Mouse (Mus musculus): ENCODE measurements at regions not wholly inside any gene's neighbourhood (a gene's known extent, or its start where the extent isn't known, plus 50 kb on each side); places are given as distances from the start of the nearest gene placed in this dataset.

GRCm38 (mm10) chr12:39729255-39729654 lies 308.6 kb downstream of the Arl4a start:
- DNase-seq (ENCODE audit: low spot score), result no peak

- DNase-seq (ENCODE audit: low spot score), result no peak
Measured at GRCm38 (mm10) chr12:39724172-39724571, 313.7 kb downstream of the Arl4a start.

- DNase-seq (ENCODE audit: low spot score), result no peak
Measured at GRCm38 (mm10) chr12:39715120-39715519, 322.7 kb downstream of the Arl4a start.

GRCm38 (mm10) chr12:39714169-39714794 lies 323.5 kb downstream of the Arl4a start:
- DNase-seq (ENCODE audit: low spot score), result no peak

GRCm38 (mm10) chr12:39711807-39712206 lies 326.0 kb downstream of the Arl4a start:
- DNase-seq (ENCODE audit: low spot score), result no peak

DNA sequence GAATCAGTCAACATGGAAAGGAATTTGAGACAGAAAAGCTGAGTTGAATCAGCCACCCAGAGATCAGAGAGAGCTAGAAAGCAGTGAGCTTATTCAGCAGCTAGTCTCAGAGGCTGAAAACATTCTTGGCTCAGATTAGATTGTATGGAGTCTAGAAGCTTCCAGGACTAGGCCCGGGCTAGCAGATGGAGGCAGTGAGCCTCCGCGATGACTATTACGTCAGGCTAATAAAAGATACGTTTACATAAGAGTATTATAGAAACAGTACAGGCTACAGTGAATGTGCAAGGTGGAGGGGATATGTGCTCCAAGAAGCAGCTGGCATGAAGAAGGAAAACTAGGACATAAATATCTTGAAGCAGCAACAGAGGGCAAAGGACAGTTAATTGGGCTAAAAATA lies 328.0 kb downstream of the Arl4a start:
- DNase-seq (ENCODE audit: low spot score), result no peak

- no peak for DNase-seq (ENCODE audit: low spot score)
Measured at GRCm38 (mm10) chr12:39697182-39697581, 340.6 kb downstream of the Arl4a start.

DNA sequence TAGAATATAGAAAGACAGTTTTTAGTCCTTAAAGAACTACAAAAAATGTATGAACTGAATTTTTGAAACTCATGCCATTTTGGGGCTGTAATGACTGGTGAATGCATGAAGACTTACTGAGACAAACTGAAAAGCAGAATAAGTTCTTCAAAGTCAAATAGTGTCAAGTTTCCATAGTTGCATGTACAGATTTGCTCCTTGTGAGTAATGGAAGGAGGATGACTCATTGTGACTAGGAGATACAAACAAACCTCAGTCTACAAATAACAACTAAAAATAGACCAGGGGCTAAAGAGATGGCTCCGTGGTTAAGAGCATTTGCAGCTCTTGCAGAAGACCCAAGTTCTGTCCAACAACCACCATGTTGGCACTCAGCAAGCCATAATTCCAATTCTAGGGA lies 342.5 kb downstream of the Arl4a start:
- DNase-seq (ENCODE audit: low spot score), result no peak

DNA sequence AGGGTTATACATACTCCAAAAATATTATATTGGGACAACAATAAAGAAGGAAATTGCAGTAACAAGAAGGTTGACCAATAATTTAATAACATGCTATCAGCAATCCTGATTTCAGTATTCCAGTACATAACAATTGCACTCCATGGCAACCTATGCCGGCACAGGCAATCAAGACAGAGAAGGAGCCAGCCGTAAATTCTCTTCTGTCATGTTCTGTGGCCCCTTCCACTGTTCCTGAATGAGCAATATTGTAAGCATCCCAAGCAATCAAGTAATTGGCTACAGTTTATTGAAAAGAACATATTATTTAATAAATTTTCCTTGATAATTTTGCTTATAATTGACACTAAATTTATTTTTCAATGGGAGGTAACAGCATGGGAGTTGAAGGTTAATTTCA lies 345.8 kb downstream of the Arl4a start:
- no peak for DNase-seq (ENCODE audit: low spot score)

GRCm38 (mm10) chr12:39685399-39685798 lies 352.4 kb downstream of the Arl4a start:
- DNase-seq (ENCODE audit: low spot score), result no peak

GRCm38 (mm10) chr12:39682121-39682520 lies 355.7 kb downstream of the Arl4a start:
- DNase-seq (ENCODE audit: low spot score), result no peak

DNA sequence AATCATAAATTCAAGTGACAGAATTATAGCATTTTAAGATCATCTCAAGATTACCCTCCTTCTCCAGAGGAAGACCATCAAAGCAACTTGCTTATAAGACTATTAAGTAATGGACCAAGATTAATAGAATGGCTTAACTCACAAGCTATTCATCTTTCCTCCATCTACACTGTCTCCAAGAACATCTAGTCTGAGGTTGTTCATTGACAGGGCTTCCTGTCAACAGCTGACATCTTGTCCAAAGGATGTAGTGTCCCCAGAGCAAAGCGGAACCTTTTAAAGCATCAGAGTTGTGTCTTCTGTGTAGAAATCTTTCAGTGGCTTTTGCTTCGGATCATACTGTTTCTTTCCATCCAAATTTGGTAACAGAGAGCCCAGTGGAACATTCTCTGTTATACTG lies 362.2 kb downstream of the Arl4a start:
- no peak for DNase-seq (ENCODE audit: low spot score)

DNA sequence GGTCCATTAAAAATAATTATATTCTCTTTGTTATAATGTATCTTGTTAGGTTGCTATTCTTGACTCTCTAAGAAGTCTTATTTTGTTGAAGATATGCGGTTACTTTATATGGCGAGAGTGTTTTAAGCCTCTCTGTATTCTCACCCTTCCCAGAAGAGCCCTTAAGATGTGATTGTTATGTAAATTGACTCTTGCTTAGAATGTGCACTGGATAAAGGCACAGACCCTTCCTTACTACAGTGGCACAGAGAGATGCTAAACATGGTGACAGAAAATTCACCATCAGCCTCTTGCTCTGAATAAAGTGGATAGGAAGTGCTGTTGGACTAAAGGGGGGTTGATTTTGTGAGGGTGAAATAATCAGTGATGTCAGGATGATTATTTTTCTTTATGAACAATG lies 370.1 kb downstream of the Arl4a start:
- no peak for DNase-seq (ENCODE audit: low spot score)

DNA sequence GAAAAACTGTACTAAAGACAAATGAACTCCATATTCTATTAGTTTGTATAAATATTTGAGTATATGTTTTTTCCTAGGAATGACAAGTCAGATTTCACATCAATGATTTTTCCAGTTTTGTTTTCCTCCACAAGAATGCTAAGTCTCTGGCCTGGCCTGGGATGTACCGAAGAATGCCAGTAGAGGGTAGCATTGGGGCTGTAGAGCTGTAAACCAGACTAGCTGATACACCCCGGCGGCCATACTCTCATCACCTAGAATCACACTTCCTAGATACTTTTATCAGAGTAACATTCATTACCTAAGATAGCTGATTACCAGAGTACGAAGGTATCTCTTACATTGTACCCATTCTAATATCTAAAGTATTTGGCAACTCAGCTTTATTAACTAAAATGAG lies 372.4 kb downstream of the Arl4a start:
- DNase-seq (ENCODE audit: low spot score), result peak; percentile 3

GRCm38 (mm10) chr12:39660420-39660819 lies 377.4 kb downstream of the Arl4a start:
- no peak for DNase-seq (ENCODE audit: low spot score)

DNA sequence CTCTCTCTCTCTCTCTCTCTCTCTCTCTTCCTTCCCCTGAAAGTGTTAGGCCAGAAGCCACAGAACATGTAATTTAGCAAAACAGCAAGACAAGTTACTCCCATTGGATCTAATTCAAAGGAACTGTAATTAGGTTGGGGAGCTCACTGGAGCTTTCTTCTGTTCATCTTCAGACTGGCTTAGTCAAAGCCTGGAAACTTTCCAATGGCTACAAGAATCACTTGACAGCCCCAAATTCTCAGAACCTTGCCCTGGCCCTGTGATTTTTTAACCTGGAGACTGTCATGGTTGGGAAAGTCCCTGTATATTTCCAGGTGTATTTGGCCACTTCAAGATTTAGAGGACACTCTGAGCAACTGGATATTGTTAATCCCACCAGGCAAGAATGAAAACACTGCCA lies 381.2 kb downstream of the Arl4a start:
- DNase-seq (ENCODE audit: low spot score), result no peak

DNA sequence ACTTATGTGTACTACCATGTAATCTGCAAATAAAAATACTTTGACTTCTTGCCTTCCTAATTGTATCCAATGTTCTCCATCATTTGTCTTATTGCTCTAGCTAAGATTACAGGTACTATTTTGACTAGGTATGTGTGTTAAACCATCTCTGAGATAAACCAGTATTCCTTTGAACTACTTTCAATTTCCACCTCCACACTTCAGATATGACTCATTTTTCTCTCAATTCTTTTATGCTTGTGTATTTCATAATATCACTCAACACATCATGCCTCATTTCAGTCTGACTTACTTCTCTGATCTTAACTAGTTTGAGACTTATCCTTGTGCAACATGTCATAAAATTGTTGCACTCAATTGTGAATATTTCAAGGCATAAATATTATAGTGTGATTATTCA lies 388.9 kb downstream of the Arl4a start:
- DNase-seq (ENCODE audit: low spot score), result no peak

GRCm38 (mm10) chr12:39646556-39646955 lies 391.3 kb downstream of the Arl4a start:
- DNase-seq (ENCODE audit: low spot score), result no peak

GRCm38 (mm10) chr12:39645581-39645980 lies 392.2 kb downstream of the Arl4a start:
- DNase-seq (ENCODE audit: low spot score), result no peak

GRCm38 (mm10) chr12:39639246-39639645 lies 398.6 kb downstream of the Arl4a start:
- DNase-seq (ENCODE audit: low spot score), result no peak

- DNase-seq (ENCODE audit: low spot score), result no peak
Measured at GRCm38 (mm10) chr12:39634337-39634736, 403.5 kb downstream of the Arl4a start.

- DNase-seq (ENCODE audit: low spot score), result no peak
Measured at GRCm38 (mm10) chr12:39621266-39621665, 416.6 kb downstream of the Arl4a start.

GRCm38 (mm10) chr12:39605289-39605688 lies 432.5 kb downstream of the Arl4a start:
- DNase-seq (ENCODE audit: low spot score), result no peak

DNA sequence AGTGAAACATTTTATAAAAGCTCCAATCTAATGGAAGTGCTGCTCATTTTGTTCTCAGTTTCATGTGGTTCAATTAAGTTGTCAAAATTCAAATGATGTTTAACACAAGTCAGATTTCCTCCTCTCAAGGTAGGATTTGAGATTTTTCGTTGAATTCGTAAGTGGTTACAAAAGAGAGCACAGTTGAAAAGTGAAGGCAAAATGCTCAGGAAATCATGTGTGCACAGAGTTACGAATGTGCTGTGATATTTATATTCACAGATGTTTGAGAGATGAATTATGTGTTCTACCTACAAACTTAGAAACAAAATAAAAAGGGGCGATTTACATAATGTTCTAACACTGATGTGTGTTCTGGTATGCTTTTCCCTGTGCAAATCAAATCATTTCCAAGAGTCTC lies 433.1 kb downstream of the Arl4a start:
- DNase-seq (ENCODE audit: low spot score), result no peak

- no peak for DNase-seq (ENCODE audit: low spot score)
Measured at GRCm38 (mm10) chr12:39594726-39595125, 443.1 kb downstream of the Arl4a start.

All from ovary, postnatal 10 days (tissue).